Mouse (Mus musculus): ENCODE data around the gene Dleu7.

Dleu7 gene

GRCm38 (mm10) chr14:62291406-62291987 is 1.4 kb downstream of the Dleu7 start:
- no peak for DNase-seq (ENCODE audit: extremely low spot score, low read depth, low spot score)

- no peak for DNase-seq (ENCODE audit: extremely low spot score, low read depth, low spot score)
Measured at GRCm38 (mm10) chr14:62288731-62289130, 4.1 kb downstream of the Dleu7 start.

- no peak for DNase-seq (ENCODE audit: extremely low spot score, low read depth, low spot score)
Measured at GRCm38 (mm10) chr14:62282974-62283373, 9.9 kb downstream of the Dleu7 start.

- DNase-seq (ENCODE audit: extremely low spot score, low read depth, low spot score): no peak
Measured at GRCm38 (mm10) chr14:62273604-62274003, 19.2 kb downstream of the Dleu7 start.

- no peak for DNase-seq (ENCODE audit: extremely low spot score, low read depth, low spot score)
Measured at GRCm38 (mm10) chr14:62270698-62271396, 22.0 kb downstream of the Dleu7 start.

- no peak for DNase-seq (ENCODE audit: extremely low spot score, low read depth, low spot score)
Measured at GRCm38 (mm10) chr14:62258978-62259536, 33.8 kb downstream of the Dleu7 start.

- DNase-seq (ENCODE audit: extremely low spot score, low read depth, low spot score): no peak
Measured at GRCm38 (mm10) chr14:62258125-62258524, 34.7 kb downstream of the Dleu7 start.

- no peak for DNase-seq (ENCODE audit: extremely low spot score, low read depth, low spot score)
Measured at GRCm38 (mm10) chr14:62256066-62256465, 36.8 kb downstream of the Dleu7 start.

GRCm38 (mm10) chr14:62254371-62254770 is 38.5 kb downstream of the Dleu7 start:
- no peak for DNase-seq (ENCODE audit: extremely low spot score, low read depth, low spot score)

- DNase-seq (ENCODE audit: extremely low spot score, low read depth, low spot score): peak; percentile 79
Measured at GRCm38 (mm10) chr14:62251999-62252398, 40.8 kb downstream of the Dleu7 start.

- DNase-seq (ENCODE audit: extremely low spot score, low read depth, low spot score): no peak
Measured at GRCm38 (mm10) chr14:62250046-62250445, 42.8 kb downstream of the Dleu7 start.

GRCm38 (mm10) chr14:62249251-62249650 is 43.6 kb downstream of the Dleu7 start:
- no peak for DNase-seq (ENCODE audit: extremely low spot score, low read depth, low spot score)

- DNase-seq (ENCODE audit: extremely low spot score, low read depth, low spot score): no peak
Measured at GRCm38 (mm10) chr14:62248796-62249195, 44.1 kb downstream of the Dleu7 start.

- no peak for DNase-seq (ENCODE audit: extremely low spot score, low read depth, low spot score)
Measured at GRCm38 (mm10) chr14:62248345-62248744, 44.5 kb downstream of the Dleu7 start.

- DNase-seq (ENCODE audit: extremely low spot score, low read depth, low spot score): no peak
Measured at GRCm38 (mm10) chr14:62245557-62245956, 47.3 kb downstream of the Dleu7 start.

- no peak for DNase-seq (ENCODE audit: extremely low spot score, low read depth, low spot score)
Measured at GRCm38 (mm10) chr14:62243530-62243929, 49.3 kb downstream of the Dleu7 start.

GRCm38 (mm10) chr14:62235969-62236368 is 56.9 kb downstream of the Dleu7 start:
- no peak for DNase-seq (ENCODE audit: extremely low spot score, low read depth, low spot score)

- DNase-seq (ENCODE audit: extremely low spot score, low read depth, low spot score): no peak
Measured at GRCm38 (mm10) chr14:62235214-62235613, 57.6 kb downstream of the Dleu7 start.

- no peak for DNase-seq (ENCODE audit: extremely low spot score, low read depth, low spot score)
Measured at GRCm38 (mm10) chr14:62230968-62231367, 61.9 kb downstream of the Dleu7 start.

GRCm38 (mm10) chr14:62227101-62227500 is 65.7 kb downstream of the Dleu7 start:
- no peak for DNase-seq (ENCODE audit: extremely low spot score, low read depth, low spot score)

- no peak for DNase-seq (ENCODE audit: extremely low spot score, low read depth, low spot score)
Measured at GRCm38 (mm10) chr14:62226576-62227047, 66.2 kb downstream of the Dleu7 start.

Data from hindlimb bud, embryonic 11.5 days (tissue).